Mouse (Mus musculus): ENCODE results near the gene Tctex1d4.

GRCm38 (mm10) chr4:117131198-117131597, 4.6 kb downstream of the Tctex1d4 start:
- TF ChIP-seq GATA1 (IDR thresholded peaks at IDR 0.05; ENCODE audit: borderline replicate concordance, low read length): no peak
- TF ChIP-seq TAL1 (conservative IDR thresholded peaks at IDR 0.05; ENCODE audit: low read depth, low read length): no peak
- no peak for TF ChIP-seq CTCF (IDR thresholded peaks at IDR 0.05; ENCODE audit: low read depth, low read length)
